Mouse (Mus musculus) hindbrain, embryonic 11.5 days (tissue): ENCODE results near the gene Amhr2. TPM values are rescaled to one million over a fixed set of nuclear protein-coding genes. Genes with fewer than 3 reads are reported as not detected.
A peak's percentile ranks its signal among the peaks of the same experiment; 100 is the strongest.

Experiments
- ATAC-seq: fragments of 200-750 bp; cut with Nextera tagmentation; 2 replicates; pipeline ENCODE4 v1.8.0; 2017; ENCODE audit warnings: mild to moderate bottlenecking, moderate TSS enrichment, moderate library complexity; ENCODE audit not compliant: low FRiP score
- DNase-seq: peaks from one replicate; pipeline ENCODE4 v3.0.0-alpha.2; 2015; ENCODE audit warnings: low spot score
- H3K27ac ChIP-seq: fragments of 300-500 bp; sonication (generic); 2 replicates; pipeline ENCODE4 v1.5.1; 2014; ENCODE audit warnings: mild to moderate bottlenecking, low read depth, low read length
- H3K27me3 ChIP-seq: fragments of 300-500 bp; sonication (generic); 2 replicates; pipeline ENCODE4 v1.6.1; 2014; ENCODE audit warnings: mild to moderate bottlenecking, low read length, moderate library complexity, mixed read lengths; ENCODE audit not compliant: control insufficient read depth, insufficient read depth
- H3K36me3 ChIP-seq: fragments of 300-500 bp; sonication (generic); 2 replicates; pipeline ENCODE4 v1.6.1; 2014; ENCODE audit warnings: mild to moderate bottlenecking, low read length, moderate library complexity, mixed read lengths; ENCODE audit not compliant: control insufficient read depth, insufficient read depth
- H3K4me1 ChIP-seq: fragments of 300-500 bp; sonication (generic); replicated peaks from 2 replicates; pipeline ENCODE4 v1.6.1; 2014; ENCODE audit warnings: low read length, mixed read lengths; ENCODE audit not compliant: control insufficient read depth, insufficient read depth
- H3K4me2 ChIP-seq: fragments of 300-500 bp; sonication (generic); replicated peaks from 2 replicates; pipeline ENCODE4 v1.6.1; 2014; ENCODE audit warnings: mild to moderate bottlenecking, low read depth, low read length
- H3K4me3 ChIP-seq: fragments of 300-500 bp; sonication (generic); 2 replicates; pipeline ENCODE4 v1.5.1; 2014; ENCODE audit warnings: low read depth, low read length
- H3K9ac ChIP-seq: fragments of 300-500 bp; sonication (generic); 2 replicates; pipeline ENCODE4 v1.6.1; 2014; ENCODE audit warnings: low read depth, low read length
- H3K9me3 ChIP-seq: fragments of 300-500 bp; sonication (generic); 2 replicates; pipeline ENCODE4 v1.6.1; 2016; ENCODE audit warnings: low read length; ENCODE audit not compliant: control insufficient read depth
- WGBS: fragments of 180-500 bp; shearing (Covaris S2); extraction: QIAGEN DNeasy Blood & Tissue Kit; methylation state at CpG from one replicate; pipeline ENCODE4 v1.1.7; 2014; 5-methylcytosine and 5-hydroxymethylcytosine counted together
- polyA plus RNA-seq: library from polyadenylated mRNA; unstranded; fragments of >200 nt; fragmentation: Nextera tagmentation; extraction: Ambion mirVana; gene quantifications from 2 replicates; pipeline ENCODE4 v1.2.1, GENCODE M21; 2014

The Amhr2 gene
- polyA plus RNA-seq, 1 experiment from 2014 or later = 0.46 TPM

DNA sequence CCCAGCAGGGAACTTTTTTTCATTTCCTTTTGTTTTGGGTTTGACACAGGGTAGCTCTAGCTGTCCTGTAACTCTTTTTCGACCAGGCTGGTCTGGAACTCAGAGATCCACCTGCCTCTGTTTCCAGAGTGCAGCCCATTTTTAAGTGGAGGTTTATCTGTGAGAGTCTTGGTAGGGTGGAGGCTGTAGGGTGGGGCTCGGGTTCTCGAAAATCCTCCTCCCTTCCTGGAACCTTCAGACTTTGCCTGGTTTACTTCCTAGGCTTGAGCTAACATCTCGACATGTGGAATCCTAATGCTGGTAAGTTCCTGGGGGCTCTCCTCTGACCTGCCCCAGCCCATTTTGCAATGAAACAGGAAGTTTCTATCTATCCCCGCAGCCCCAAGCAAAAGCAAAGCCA lies 14.7 kb downstream of the Amhr2 start:
- no peak for DNase-seq
- no peak overlapping the region for H3K4me3 ChIP-seq
- H3K27me3 ChIP-seq = no peaks in the 10 kb centered on the region
- ATAC-seq = no peak
- no peak overlapping the region for H3K27ac ChIP-seq
- H3K9ac ChIP-seq = no peak overlapping the region; the same call in 1 of the 2 replicates
- H3K4me1 ChIP-seq = no peaks in the 10 kb centered on the region
- 69% methylated on average over 5 of the region's 5 CpGs for WGBS
- H3K36me3 ChIP-seq = no peaks in the 10 kb centered on the region
- peak overlapping the region; percentile 45; the same call in 1 of the 2 replicates for H3K4me2 ChIP-seq
- H3K9me3 ChIP-seq = no peaks in the 10 kb centered on the region

DNA sequence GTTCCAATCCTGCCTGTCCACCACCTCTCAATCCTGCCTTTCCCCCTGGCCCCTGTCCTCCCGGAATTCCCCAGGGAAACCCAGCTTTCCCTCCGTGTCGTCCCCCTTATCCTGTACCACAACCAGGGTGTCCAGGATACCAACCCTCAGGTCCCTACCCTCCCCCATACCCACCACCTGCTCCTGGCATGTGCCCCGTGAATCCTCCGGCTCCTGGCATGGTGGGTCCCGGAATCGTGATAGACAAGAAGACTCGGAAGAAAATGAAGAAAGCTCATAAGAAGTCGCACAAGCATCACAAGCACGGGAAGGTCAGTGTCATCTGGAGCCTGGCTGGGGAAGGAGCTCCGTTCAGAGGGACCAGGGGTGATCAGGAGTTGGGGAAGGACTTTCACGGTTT lies 15.2 kb downstream of the Amhr2 start:
- Histone ChIP-seq H3K9ac (no peak overlapping the region), H3K9me3 (no peaks in the 10 kb centered on the region), H3K4me2 (no peak overlapping the region), H3K27ac (peak overlapping the region; percentile 47; the same call in 1 of the 2 replicates), H3K4me1 (no peaks in the 10 kb centered on the region), H3K4me3 (no peak overlapping the region), H3K27me3 (no peaks in the 10 kb centered on the region), H3K36me3 (no peaks in the 10 kb centered on the region)
- no peak for ATAC-seq
- WGBS = 78% methylated on average over 12 of the region's 12 CpGs
- DNase-seq = no peak

GRCm38 (mm10) chr15:102460971-102461370 lies 15.8 kb downstream of the Amhr2 start:
- Histone ChIP-seq H3K27me3 (no peaks in the 10 kb centered on the region), H3K4me3 (no peak overlapping the region), H3K9ac (no peak overlapping the region), H3K4me1 (no peaks in the 10 kb centered on the region), H3K4me2 (no peak overlapping the region), H3K9me3 (no peaks in the 10 kb centered on the region), H3K36me3 (no peaks in the 10 kb centered on the region), H3K27ac (no peak overlapping the region)
- 73% methylated on average over 4 of the region's 4 CpGs for WGBS
- DNase-seq (no peak), ATAC-seq (no peak)

GRCm38 (mm10) chr15:102461430-102462075 lies 16.4 kb downstream of the Amhr2 start:
- H3K9ac ChIP-seq = no peak overlapping the region
- WGBS = 83% methylated on average over 9 of the region's 9 CpGs
- H3K27ac ChIP-seq = no peak overlapping the region
- no peak overlapping the region for H3K4me2 ChIP-seq
- H3K27me3 ChIP-seq = no peaks in the 10 kb centered on the region
- no peaks in the 10 kb centered on the region for H3K9me3 ChIP-seq
- ATAC-seq = no peak
- no peaks in the 10 kb centered on the region for H3K4me1 ChIP-seq
- H3K4me3 ChIP-seq = no peak overlapping the region
- DNase-seq = no peak
- H3K36me3 ChIP-seq = no peaks in the 10 kb centered on the region

GRCm38 (mm10) chr15:102463666-102464065 lies 18.5 kb downstream of the Amhr2 start:
- ATAC-seq = no peak
- no peaks in the 10 kb centered on the region for H3K27me3 ChIP-seq
- H3K36me3 ChIP-seq = no peaks in the 10 kb centered on the region
- H3K27ac ChIP-seq = no peak overlapping the region
- peak; percentile 35 for DNase-seq
- no peak overlapping the region for H3K4me2 ChIP-seq
- H3K9ac ChIP-seq = no peak overlapping the region
- no peak overlapping the region for H3K4me3 ChIP-seq
- no peaks in the 10 kb centered on the region for H3K9me3 ChIP-seq
- H3K4me1 ChIP-seq = no peaks in the 10 kb centered on the region

DNA sequence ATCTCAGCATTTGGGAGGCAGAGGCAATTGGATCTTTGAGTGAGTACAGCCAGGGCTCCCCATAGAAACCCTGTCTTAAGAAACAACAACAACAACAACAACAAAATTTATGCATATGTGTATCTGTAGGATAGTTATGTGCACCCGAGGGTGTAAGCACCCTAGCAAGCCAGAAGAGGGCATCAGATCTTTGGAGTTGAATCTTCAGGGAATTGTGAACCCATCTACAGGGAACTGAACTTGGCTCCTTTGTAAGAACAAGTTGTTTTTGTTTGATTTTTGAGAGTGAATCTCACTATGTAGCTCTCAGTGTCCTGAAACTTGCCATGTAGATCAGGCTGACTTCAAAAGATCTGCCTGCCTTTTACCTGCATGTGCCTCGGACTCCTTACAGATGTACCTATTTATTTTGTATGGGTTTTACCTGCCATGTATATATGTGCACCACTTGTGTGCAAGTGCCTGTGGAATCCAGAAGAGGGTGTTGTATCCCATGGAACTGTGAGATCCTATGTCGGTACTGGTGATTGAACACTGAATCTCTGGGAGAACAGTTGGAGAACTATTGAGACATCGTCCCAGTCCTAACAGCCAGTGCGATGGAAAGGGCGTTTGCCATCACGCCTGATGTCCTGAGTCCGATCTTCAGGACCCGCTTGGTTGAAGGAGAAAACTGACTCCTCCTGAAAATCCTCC lies 23.7 kb downstream of the Amhr2 start:
- no peaks in the 10 kb centered on the region for H3K4me1 ChIP-seq
- 94% methylated on average over 9 of the region's 9 CpGs for WGBS
- no peak for ATAC-seq
- no peaks in the 10 kb centered on the region for H3K36me3 ChIP-seq
- H3K9me3 ChIP-seq = no peaks in the 10 kb centered on the region
- no peak overlapping the region for H3K27ac ChIP-seq
- no peak overlapping the region for H3K4me3 ChIP-seq
- no peaks in the 10 kb centered on the region for H3K27me3 ChIP-seq
- DNase-seq = no peak
- no peak overlapping the region for H3K9ac ChIP-seq
- no peak overlapping the region for H3K4me2 ChIP-seq

DNA sequence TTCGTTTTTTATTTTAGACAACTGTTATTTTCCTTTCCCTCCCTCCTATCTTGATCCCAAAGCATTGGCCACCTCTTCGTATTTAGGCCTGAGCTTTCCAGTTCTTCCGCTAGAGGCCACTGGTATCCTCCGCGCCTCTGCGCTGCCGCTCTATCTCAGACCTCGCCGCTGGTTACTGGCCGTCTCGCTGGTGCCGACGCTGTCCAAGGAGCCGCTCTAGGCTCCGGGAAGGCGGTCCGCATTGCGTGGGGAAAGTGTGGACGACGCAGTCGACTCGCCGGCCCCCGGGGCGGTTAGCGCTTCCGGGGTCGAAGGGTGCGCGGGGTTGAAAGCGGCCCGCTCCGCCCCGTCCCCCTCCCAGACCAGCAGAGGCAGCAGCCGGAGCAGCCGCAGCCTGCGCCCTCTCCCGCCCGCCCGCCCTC lies 25.0 kb downstream of the Amhr2 start, which contains the start of gene Pcbp2:
Gene Pcbp2, plus strand, starts transcription at position 357 of the 422 bp plus-strand sequence.
- no peaks in the 10 kb centered on the region for H3K27me3 ChIP-seq
- H3K36me3 ChIP-seq = peaks cover 8% of the 10 kb centered on the region
- peak within 1 kb of the TSS; percentile 96 for H3K27ac ChIP-seq
- H3K9me3 ChIP-seq = no peaks in the 10 kb centered on the region
- H3K9ac ChIP-seq = peak within 1 kb of the TSS; percentile 85
- H3K4me2 ChIP-seq = peak within 1 kb of the TSS; percentile 41
- peak within 1 kb of the TSS; percentile 77 for H3K4me3 ChIP-seq
- ATAC-seq = peak; percentile 99
- 1% methylated on average over 32 of the region's 40 CpGs for WGBS
- peak; percentile 97 for DNase-seq
- H3K4me1 ChIP-seq = no peaks in the 10 kb centered on the region

DNA sequence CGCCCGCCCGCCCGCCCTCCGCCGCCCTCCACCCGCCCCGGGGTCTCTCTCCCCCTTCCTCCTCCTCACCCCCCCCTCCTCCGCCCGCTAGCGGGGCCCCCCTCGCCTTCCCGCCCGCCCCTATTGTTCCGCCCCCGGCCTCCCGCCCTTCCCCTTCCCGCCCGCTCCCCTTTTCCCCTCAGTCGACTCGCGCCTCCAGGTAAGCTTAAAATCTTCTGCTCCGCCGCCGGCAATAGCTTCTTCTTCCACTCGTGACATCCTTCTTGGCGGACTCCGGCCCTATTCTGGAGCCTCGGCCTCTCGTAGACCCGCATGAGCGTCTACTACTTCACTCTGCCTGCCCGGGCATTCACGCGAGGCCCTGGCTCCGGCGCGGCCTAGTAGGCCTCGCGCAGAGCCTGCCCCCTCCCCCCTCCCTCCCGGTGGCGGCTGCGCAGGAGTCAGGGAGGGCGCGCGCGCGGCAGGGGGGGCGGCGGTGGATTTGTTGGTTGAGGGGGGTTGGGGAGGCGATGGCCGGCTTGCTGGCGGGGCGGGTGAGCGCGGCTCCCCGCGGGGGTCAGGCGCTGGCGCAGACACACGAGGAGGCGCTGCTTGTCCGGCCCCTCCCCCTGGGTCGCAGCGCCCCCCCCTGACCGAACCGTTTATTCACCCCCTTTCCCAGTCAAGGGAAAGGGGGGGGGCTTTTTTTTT lies 25.6 kb downstream of the Amhr2 start:
- Histone ChIP-seq H3K36me3 (peaks cover 13% of the 10 kb centered on the region), H3K4me3 (peak overlapping the region; percentile 77), H3K4me1 (no peaks in the 10 kb centered on the region), H3K4me2 (peak overlapping the region; percentile 41), H3K27me3 (no peaks in the 10 kb centered on the region), H3K27ac (peak overlapping the region; percentile 96), H3K9ac (peak overlapping the region; percentile 85), H3K9me3 (no peaks in the 10 kb centered on the region)
- ATAC-seq = peak; percentile 86
- WGBS = 0% methylated on average over 42 of the region's 67 CpGs
- DNase-seq = peak; percentile 86
